Mouse (Mus musculus) liver, embryonic 15.5 days (tissue): ENCODE results near the gene Olfr533. TPM values are rescaled to one million over a fixed set of nuclear protein-coding genes. Genes with fewer than 3 reads are reported as not detected.
"Not testable (repeated sequence)": the region's sequence is repeated elsewhere in the genome, so short reads cannot be mapped to it uniquely, and the experiment has no call there.

Experiments
- ATAC-seq: fragments of 200-750 bp; cut with Nextera tagmentation; 2 replicates; pipeline ENCODE4 v1.8.0; 2017; ENCODE audit warnings: moderate number of reproducible peaks, mild to moderate bottlenecking, moderate library complexity; ENCODE audit not compliant: insufficient read depth
- H3K27ac ChIP-seq: fragments of 300-500 bp; sonication (generic); replicated peaks from 2 replicates; pipeline ENCODE4 v1.5.1; 2015; ENCODE audit warnings: mild to moderate bottlenecking, inconsistent platforms
- H3K27me3 ChIP-seq: fragments of 300-500 bp; sonication (generic); 2 replicates; pipeline ENCODE4 v1.6.1; 2015; ENCODE audit warnings: mild to moderate bottlenecking, inconsistent platforms
- H3K36me3 ChIP-seq: fragments of 300-500 bp; sonication (generic); replicated peaks from 2 replicates; pipeline ENCODE4 v1.6.1; 2015; ENCODE audit warnings: moderate library complexity, mild to moderate bottlenecking, inconsistent platforms
- H3K4me1 ChIP-seq: fragments of 300-500 bp; sonication (generic); replicated peaks from 2 replicates; pipeline ENCODE4 v1.6.1; 2015; ENCODE audit warnings: inconsistent platforms
- H3K4me2 ChIP-seq: fragments of 300-500 bp; sonication (generic); 2 replicates; pipeline ENCODE4 v1.6.1; 2015; ENCODE audit warnings: moderate library complexity, mild to moderate bottlenecking, inconsistent platforms
- H3K4me3 ChIP-seq: fragments of 300-500 bp; sonication (generic); replicated peaks from 2 replicates; pipeline ENCODE4 v1.5.1; 2015; ENCODE audit warnings: mild to moderate bottlenecking, inconsistent platforms
- H3K9ac ChIP-seq: fragments of 300-500 bp; sonication (generic); 2 replicates; pipeline ENCODE4 v1.6.1; 2015; ENCODE audit warnings: moderate library complexity, mild to moderate bottlenecking, inconsistent platforms
- H3K9me3 ChIP-seq: fragments of 300-500 bp; sonication (generic); replicated peaks from 2 replicates; pipeline ENCODE4 v1.6.1; 2016; ENCODE audit warnings: inconsistent platforms
- WGBS: fragments of 180-500 bp; shearing (Covaris S2); methylation state at CpG from one replicate; pipeline ENCODE4 v1.1.7; 2015; ENCODE audit warnings: mixed read lengths; ENCODE audit not compliant: insufficient replicate concordance; 5-methylcytosine and 5-hydroxymethylcytosine counted together
- polyA plus RNA-seq: library from polyadenylated mRNA; unstranded; fragments of >200 nt; fragmentation: Nextera tagmentation; extraction: Ambion mirVana; gene quantifications from 2 replicates; pipeline ENCODE4 v1.2.1, GENCODE M21; 2015

Olfr533 gene
- polyA plus RNA-seq, result not detected in 2 replicates

DNA sequence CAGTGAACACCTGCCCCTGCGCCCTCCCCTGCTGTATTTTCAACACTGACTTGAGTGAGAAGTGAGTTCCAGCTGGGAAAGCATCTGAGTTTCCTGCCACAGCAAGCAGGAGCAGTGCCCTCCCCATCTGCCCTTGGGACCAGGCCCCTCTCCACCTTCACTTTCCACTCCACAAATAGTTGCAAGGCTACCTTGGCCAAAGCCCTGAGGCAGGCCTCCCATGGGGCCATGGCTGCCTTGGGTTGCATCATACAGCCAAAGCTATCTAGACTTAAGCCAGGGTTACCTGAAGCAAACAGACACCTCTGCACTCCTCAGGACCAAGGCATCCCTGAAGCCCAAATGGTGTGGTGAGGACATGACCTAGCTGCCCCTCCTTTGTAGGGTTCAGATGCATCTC is at the start of gene Olfr533:
Olfr533 (plus strand) TSS at position 301 of the 400 bp plus-strand sequence.
- H3K4me1 ChIP-seq, H3K9me3 ChIP-seq, ATAC-seq, H3K9ac ChIP-seq, H3K4me2 ChIP-seq, H3K27ac ChIP-seq, H3K27me3 ChIP-seq, H3K4me3 ChIP-seq, H3K36me3 ChIP-seq: not testable (repeated sequence)
- 40% methylated on average over 1 of the region's 1 CpGs for WGBS

DNA sequence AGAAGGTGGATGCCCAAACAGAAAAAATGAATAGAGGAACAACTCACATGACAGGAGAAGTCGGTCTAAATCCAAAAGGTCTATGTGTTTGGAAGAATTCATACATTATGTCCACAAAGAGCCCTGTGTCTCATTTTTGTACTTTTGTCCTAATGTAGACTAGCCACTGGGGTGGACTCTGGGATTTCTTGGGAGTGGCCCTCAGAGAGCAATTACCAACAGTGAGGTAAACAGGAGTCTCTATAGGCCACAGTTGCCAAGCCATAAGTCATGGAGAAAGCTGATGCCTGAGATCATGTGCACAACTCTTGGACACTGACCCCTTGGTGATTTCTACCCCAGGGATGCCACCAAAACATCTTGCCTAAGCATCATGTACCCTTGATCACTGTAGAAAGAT is 41.6 kb upstream of the Olfr533 start, which contains the start of gene Olfr532:
Olfr532 (minus strand) TSS at position 101 of the 400 bp plus-strand sequence.
- H3K4me1 ChIP-seq, result no peaks in the 10 kb centered on the region
- no peak within 1 kb of the TSS for H3K27ac ChIP-seq
- no peak for ATAC-seq
- H3K9me3 ChIP-seq, result no peaks in the 10 kb centered on the region
- 56% methylated on average over 1 of the region's 1 CpGs for WGBS
- H3K4me3 ChIP-seq, result no peak within 1 kb of the TSS
- no peak within 1 kb of the TSS for H3K4me2 ChIP-seq
- no peak within 1 kb of the TSS for H3K9ac ChIP-seq
- H3K36me3 ChIP-seq, result no peaks in the 10 kb centered on the region
- no peaks in the 10 kb centered on the region for H3K27me3 ChIP-seq

GRCm38 (mm10) chr7:140443141-140443540 is 20.0 kb upstream of the Olfr533 start:
- Histone ChIP-seq H3K27ac (no peak overlapping the region), H3K27me3 (no peaks in the 10 kb centered on the region), H3K4me2 (no peak overlapping the region), H3K4me1 (no peaks in the 10 kb centered on the region), H3K9ac (no peak overlapping the region), H3K4me3 (no peak overlapping the region), H3K9me3 (no peaks in the 10 kb centered on the region), H3K36me3 (no peaks in the 10 kb centered on the region)
- no peak for ATAC-seq
- WGBS, result 56% methylated on average over 1 of the region's 1 CpGs

- Histone ChIP-seq H3K9ac (no peak overlapping the region), H3K36me3 (no peaks in the 10 kb centered on the region), H3K4me2 (no peak overlapping the region), H3K4me1 (no peaks in the 10 kb centered on the region), H3K4me3 (no peak overlapping the region), H3K9me3 (no peaks in the 10 kb centered on the region), H3K27me3 (no peaks in the 10 kb centered on the region), H3K27ac (no peak overlapping the region)
- no peak for ATAC-seq
- 42% methylated on average over 1 of the region's 1 CpGs for WGBS
These were observed 14.7 kb downstream of the Olfr533 start for GRCm38 (mm10) chr7:140477886-140478285.

GRCm38 (mm10) chr7:140478733-140479132 is 15.6 kb downstream of the Olfr533 start:
- Histone ChIP-seq H3K4me1 (no peaks in the 10 kb centered on the region), H3K27ac (no peak overlapping the region), H3K36me3 (no peaks in the 10 kb centered on the region), H3K4me2 (no peak overlapping the region), H3K4me3 (no peak overlapping the region), H3K9me3 (no peaks in the 10 kb centered on the region), H3K9ac (no peak overlapping the region), H3K27me3 (no peaks in the 10 kb centered on the region)
- WGBS, result 76% methylated on average over 1 of the region's 1 CpGs
- ATAC-seq, result no peak

DNA sequence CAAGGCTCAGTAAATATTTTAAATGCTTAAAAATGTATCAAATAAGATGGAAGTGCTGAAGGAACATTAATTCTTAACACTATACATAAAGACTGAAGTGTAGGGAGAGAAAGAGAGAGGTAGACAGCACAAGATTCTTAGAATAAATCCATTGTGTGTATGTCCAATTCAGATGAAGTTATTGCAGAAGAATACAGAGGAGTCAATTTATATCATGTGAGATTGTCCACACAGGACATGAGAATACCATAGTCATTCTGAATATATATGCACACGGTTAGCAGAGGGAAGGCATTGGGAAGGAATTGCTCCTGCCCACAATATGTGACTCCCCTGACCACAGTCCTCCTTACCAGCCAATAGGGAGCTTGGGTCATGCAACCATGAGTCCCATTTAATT is 20.7 kb downstream of the Olfr533 start, which contains the start of gene Olfr535:
Olfr535 (plus strand) TSS at position 301 of the 400 bp plus-strand sequence.
- 62% methylated on average over 1 of the region's 1 CpGs for WGBS
- no peak for ATAC-seq
- no peaks in the 10 kb centered on the region for H3K9me3 ChIP-seq
- H3K4me1 ChIP-seq, result no peaks in the 10 kb centered on the region
- H3K4me3 ChIP-seq, result no peak within 1 kb of the TSS
- H3K27me3 ChIP-seq, result no peaks in the 10 kb centered on the region
- no peak within 1 kb of the TSS for H3K27ac ChIP-seq
- no peak within 1 kb of the TSS for H3K9ac ChIP-seq
- H3K4me2 ChIP-seq, result no peak within 1 kb of the TSS
- H3K36me3 ChIP-seq, result no peaks in the 10 kb centered on the region

DNA sequence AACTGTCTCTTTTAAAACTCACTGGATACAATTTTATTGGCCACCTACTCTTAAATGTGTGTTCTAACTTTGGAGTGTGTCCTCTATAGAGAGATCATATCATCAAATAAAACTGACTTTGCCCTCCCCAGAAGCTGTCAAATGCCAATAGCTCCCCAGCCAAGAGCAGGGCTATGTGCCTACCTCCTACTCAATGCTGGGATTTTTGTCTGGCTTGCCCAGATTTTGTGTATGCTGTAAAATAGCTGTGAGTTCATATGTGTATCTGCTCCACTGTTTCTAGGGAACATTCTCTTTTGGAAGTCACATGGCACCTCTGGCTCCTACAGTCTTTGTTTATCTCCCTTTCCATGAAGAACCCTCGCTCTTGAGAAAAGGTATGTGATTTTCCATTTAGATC is 25.8 kb downstream of the Olfr533 start:
- 64% methylated on average over 1 of the region's 1 CpGs for WGBS
- Histone ChIP-seq H3K4me3 (no peak overlapping the region), H3K4me1 (no peaks in the 10 kb centered on the region), H3K9ac (no peak overlapping the region), H3K27me3 (no peaks in the 10 kb centered on the region), H3K36me3 (no peaks in the 10 kb centered on the region), H3K27ac (no peak overlapping the region), H3K4me2 (no peak overlapping the region), H3K9me3 (no peaks in the 10 kb centered on the region)
- ATAC-seq, result no peak

DNA sequence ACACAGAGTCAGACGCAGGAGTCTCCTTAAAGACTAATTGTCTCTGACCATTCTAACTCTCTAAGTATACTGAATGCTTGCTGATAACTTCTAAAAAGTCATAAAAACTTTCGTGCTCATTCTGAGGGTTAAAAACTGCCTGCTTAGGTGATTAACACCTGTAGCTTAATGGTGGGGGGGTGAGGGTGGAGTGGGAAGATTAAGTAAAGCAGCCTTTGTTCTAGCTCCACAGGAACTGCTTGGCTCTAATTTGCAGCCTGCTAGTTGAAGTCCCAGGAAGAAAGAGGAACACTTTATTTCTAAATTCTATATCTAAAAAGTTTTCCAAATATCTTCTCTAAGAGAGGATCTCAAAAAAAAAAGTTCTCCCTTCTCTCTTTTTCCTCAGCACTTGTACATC is 31.1 kb downstream of the Olfr533 start:
- Histone ChIP-seq H3K4me1 (no peaks in the 10 kb centered on the region), H3K4me2 (no peak overlapping the region), H3K4me3 (no peak overlapping the region), H3K36me3 (no peaks in the 10 kb centered on the region), H3K27ac (no peak overlapping the region), H3K27me3 (no peaks in the 10 kb centered on the region), H3K9me3 (no peaks in the 10 kb centered on the region), H3K9ac (no peak overlapping the region)
- no peak for ATAC-seq
- WGBS, result 22% methylated on average over 2 of the region's 2 CpGs

GRCm38 (mm10) chr7:140494702-140495101 is 31.5 kb downstream of the Olfr533 start:
- H3K4me2 ChIP-seq, result no peak overlapping the region
- ATAC-seq, result no peak
- no peaks in the 10 kb centered on the region for H3K9me3 ChIP-seq
- H3K9ac ChIP-seq, result no peak overlapping the region
- no peaks in the 10 kb centered on the region for H3K4me1 ChIP-seq
- H3K36me3 ChIP-seq, result no peaks in the 10 kb centered on the region
- H3K27ac ChIP-seq, result no peak overlapping the region
- no peak overlapping the region for H3K4me3 ChIP-seq
- no peaks in the 10 kb centered on the region for H3K27me3 ChIP-seq

- not testable (repeated sequence) for H3K4me2 ChIP-seq, H3K36me3 ChIP-seq, H3K4me1 ChIP-seq, H3K9ac ChIP-seq, H3K4me3 ChIP-seq, ATAC-seq, H3K9me3 ChIP-seq, H3K27ac ChIP-seq, H3K27me3 ChIP-seq
- 31% methylated on average over 2 of the region's 2 CpGs for WGBS
These were observed 44.3 kb downstream of the Olfr533 start, which contains the start of gene Olfr536 for GRCm38 (mm10) chr7:140507346-140508021. TSS of gene Olfr536 (minus strand) at chr7:140507396.
